Mouse (Mus musculus): ENCODE results near the gene Ly6g. TPM values are rescaled to one million over a fixed set of nuclear protein-coding genes. Genes with fewer than 3 reads are reported as not detected.
"Not testable (repeated sequence)": the region's sequence is repeated elsewhere in the genome, so short reads cannot be mapped to it uniquely, and the experiment has no call there.

The Ly6g gene
- not detected in 2 replicates for polyA plus RNA-seq (2015; fragmentation: Nextera tagmentation; extraction: Ambion mirVana)

- 84% methylated on average over 1 of the region's 1 CpGs for WGBS
- no peak for ATAC-seq
- no peaks in the 10 kb centered on the region for H3K9me3 ChIP-seq (replicated peaks; ENCODE audit: control insufficient read depth, low read length, poor library complexity, severe bottlenecking)
- H3K36me3 ChIP-seq (ENCODE audit: control insufficient read depth, insufficient read depth, low read length) = no peaks in the 10 kb centered on the region
- no peaks in the 10 kb centered on the region for H3K27me3 ChIP-seq (ENCODE audit: control insufficient read depth, insufficient read depth, low read depth, low read length)
- H3K4me3 ChIP-seq (ENCODE audit: low read depth, low read length) = no peak within 1 kb of the TSS
- H3K4me1 ChIP-seq (ENCODE audit: control insufficient read depth, insufficient read depth, low read length) = no peaks in the 10 kb centered on the region
- H3K4me2 ChIP-seq (ENCODE audit: low read length) = no peak within 1 kb of the TSS
- H3K27ac ChIP-seq (ENCODE audit: low read length) = no peak within 1 kb of the TSS
- H3K9ac ChIP-seq (ENCODE audit: low read depth, low read length) = no peak within 1 kb of the TSS
These were observed at the start of gene Ly6g for GRCm38 (mm10) chr15:75154940-75155339. Gene Ly6g (plus strand): TSS chr15:75155240.

- not testable (repeated sequence) for ATAC-seq
These were observed 44.6 kb upstream of the Ly6g start for GRCm38 (mm10) chr15:75110424-75110823.

GRCm38 (mm10) chr15:75111861-75112630, 43.0 kb upstream of the Ly6g start, which contains the start of gene Ly6c2:
Gene Ly6c2 (minus strand): TSS chr15:75111970.
- not testable (repeated sequence) for H3K4me1 ChIP-seq (ENCODE audit: control insufficient read depth, insufficient read depth, low read length); ATAC-seq
- WGBS = no CpG with 5 or more reads among the region's 1 CpGs

More at GRCm38 (mm10) chr15:75110424-75110823, 44.6 kb upstream of the Ly6g start:
- H3K9ac ChIP-seq (ENCODE audit: low read depth, low read length); H3K4me3 ChIP-seq (ENCODE audit: low read depth, low read length); H3K27ac ChIP-seq (ENCODE audit: low read length); H3K27me3 ChIP-seq (ENCODE audit: control insufficient read depth, insufficient read depth, low read depth, low read length); H3K4me2 ChIP-seq (ENCODE audit: low read length); H3K4me1 ChIP-seq (ENCODE audit: control insufficient read depth, insufficient read depth, low read length); H3K9me3 ChIP-seq (replicated peaks; ENCODE audit: control insufficient read depth, low read length, poor library complexity, severe bottlenecking); H3K36me3 ChIP-seq (ENCODE audit: control insufficient read depth, insufficient read depth, low read length): not testable (repeated sequence)
- 88% methylated on average over 2 of the region's 5 CpGs for WGBS

GRCm38 (mm10) chr15:75116525-75116924, 38.5 kb upstream of the Ly6g start:
- Histone ChIP-seq H3K4me2 (ENCODE audit: low read length) (no peak overlapping the region), H3K9me3 (replicated peaks; ENCODE audit: control insufficient read depth, low read length, poor library complexity, severe bottlenecking) (no peaks in the 10 kb centered on the region), H3K36me3 (ENCODE audit: control insufficient read depth, insufficient read depth, low read length) (no peaks in the 10 kb centered on the region), H3K9ac (ENCODE audit: low read depth, low read length) (no peak overlapping the region), H3K27ac (ENCODE audit: low read length) (no peak overlapping the region), H3K4me3 (ENCODE audit: low read depth, low read length) (no peak overlapping the region), H3K27me3 (ENCODE audit: control insufficient read depth, insufficient read depth, low read depth, low read length) (no peaks in the 10 kb centered on the region), H3K4me1 (ENCODE audit: control insufficient read depth, insufficient read depth, low read length) (no peaks in the 10 kb centered on the region)
- 96% methylated on average over 2 of the region's 2 CpGs for WGBS
- no peak for ATAC-seq

More at GRCm38 (mm10) chr15:75111861-75112630, 43.0 kb upstream of the Ly6g start, which contains the start of gene Ly6c2:
- H3K9me3 ChIP-seq (replicated peaks; ENCODE audit: control insufficient read depth, low read length, poor library complexity, severe bottlenecking); H3K4me2 ChIP-seq (ENCODE audit: low read length); H3K4me3 ChIP-seq (ENCODE audit: low read depth, low read length); H3K9ac ChIP-seq (ENCODE audit: low read depth, low read length); H3K27me3 ChIP-seq (ENCODE audit: control insufficient read depth, insufficient read depth, low read depth, low read length); H3K36me3 ChIP-seq (ENCODE audit: control insufficient read depth, insufficient read depth, low read length); H3K27ac ChIP-seq (ENCODE audit: low read length): not testable (repeated sequence)

GRCm38 (mm10) chr15:75117481-75117880, 37.6 kb upstream of the Ly6g start:
- H3K4me1 ChIP-seq (ENCODE audit: control insufficient read depth, insufficient read depth, low read length); H3K4me3 ChIP-seq (ENCODE audit: low read depth, low read length); H3K9ac ChIP-seq (ENCODE audit: low read depth, low read length); H3K27me3 ChIP-seq (ENCODE audit: control insufficient read depth, insufficient read depth, low read depth, low read length); H3K9me3 ChIP-seq (replicated peaks; ENCODE audit: control insufficient read depth, low read length, poor library complexity, severe bottlenecking); H3K36me3 ChIP-seq (ENCODE audit: control insufficient read depth, insufficient read depth, low read length); H3K4me2 ChIP-seq (ENCODE audit: low read length); ATAC-seq; H3K27ac ChIP-seq (ENCODE audit: low read length): not testable (repeated sequence)
- WGBS = 98% methylated on average over 5 of the region's 5 CpGs

GRCm38 (mm10) chr15:75118742-75119141, 36.3 kb upstream of the Ly6g start:
- not testable (repeated sequence) for H3K4me3 ChIP-seq (ENCODE audit: low read depth, low read length); H3K27me3 ChIP-seq (ENCODE audit: control insufficient read depth, insufficient read depth, low read depth, low read length); H3K27ac ChIP-seq (ENCODE audit: low read length); H3K9ac ChIP-seq (ENCODE audit: low read depth, low read length); ATAC-seq; H3K4me1 ChIP-seq (ENCODE audit: control insufficient read depth, insufficient read depth, low read length); H3K9me3 ChIP-seq (replicated peaks; ENCODE audit: control insufficient read depth, low read length, poor library complexity, severe bottlenecking); H3K4me2 ChIP-seq (ENCODE audit: low read length); H3K36me3 ChIP-seq (ENCODE audit: control insufficient read depth, insufficient read depth, low read length)
- WGBS = 25% methylated on average over 5 of the region's 7 CpGs

- Histone ChIP-seq H3K9ac (ENCODE audit: low read depth, low read length) (no peak overlapping the region), H3K36me3 (ENCODE audit: control insufficient read depth, insufficient read depth, low read length) (no peaks in the 10 kb centered on the region), H3K4me3 (ENCODE audit: low read depth, low read length) (no peak overlapping the region), H3K27me3 (ENCODE audit: control insufficient read depth, insufficient read depth, low read depth, low read length) (no peaks in the 10 kb centered on the region), H3K9me3 (replicated peaks; ENCODE audit: control insufficient read depth, low read length, poor library complexity, severe bottlenecking) (no peaks in the 10 kb centered on the region), H3K27ac (ENCODE audit: low read length) (no peak overlapping the region), H3K4me2 (ENCODE audit: low read length) (no peak overlapping the region), H3K4me1 (ENCODE audit: control insufficient read depth, insufficient read depth, low read length) (no peaks in the 10 kb centered on the region)
- 23% methylated on average over 2 of the region's 2 CpGs for WGBS
- no peak for ATAC-seq
These were observed 35.0 kb upstream of the Ly6g start for GRCm38 (mm10) chr15:75120066-75120465.

GRCm38 (mm10) chr15:75132346-75132745, 22.7 kb upstream of the Ly6g start:
- not testable (repeated sequence) for ATAC-seq; H3K36me3 ChIP-seq (ENCODE audit: control insufficient read depth, insufficient read depth, low read length); H3K4me3 ChIP-seq (ENCODE audit: low read depth, low read length); H3K27ac ChIP-seq (ENCODE audit: low read length); H3K27me3 ChIP-seq (ENCODE audit: control insufficient read depth, insufficient read depth, low read depth, low read length); H3K4me2 ChIP-seq (ENCODE audit: low read length); H3K9ac ChIP-seq (ENCODE audit: low read depth, low read length); H3K4me1 ChIP-seq (ENCODE audit: control insufficient read depth, insufficient read depth, low read length); H3K9me3 ChIP-seq (replicated peaks; ENCODE audit: control insufficient read depth, low read length, poor library complexity, severe bottlenecking)
- WGBS = 93% methylated on average over 2 of the region's 2 CpGs

GRCm38 (mm10) chr15:75135090-75135783, 19.8 kb upstream of the Ly6g start:
- not testable (repeated sequence) for H3K4me2 ChIP-seq (ENCODE audit: low read length); H3K4me1 ChIP-seq (ENCODE audit: control insufficient read depth, insufficient read depth, low read length); H3K27ac ChIP-seq (ENCODE audit: low read length)

More at GRCm38 (mm10) chr15:75135090-75135783, 19.8 kb upstream of the Ly6g start:
- WGBS = 89% methylated on average over 2 of the region's 2 CpGs
- not testable (repeated sequence) for H3K4me3 ChIP-seq (ENCODE audit: low read depth, low read length); H3K36me3 ChIP-seq (ENCODE audit: control insufficient read depth, insufficient read depth, low read length); ATAC-seq; H3K9ac ChIP-seq (ENCODE audit: low read depth, low read length); H3K27me3 ChIP-seq (ENCODE audit: control insufficient read depth, insufficient read depth, low read depth, low read length); H3K9me3 ChIP-seq (replicated peaks; ENCODE audit: control insufficient read depth, low read length, poor library complexity, severe bottlenecking)
